Mouse (Mus musculus): ENCODE data around the gene Zfp36l1.
A peak's percentile ranks its signal among the peaks of the same experiment; 100 is the strongest.

The Zfp36l1 gene

GRCm38 (mm10) chr12:80131359-80132249 lies 18.8 kb upstream of the Zfp36l1 start:
- no peak for DNase-seq (ENCODE audit: extremely low read depth, low read depth)

DNA sequence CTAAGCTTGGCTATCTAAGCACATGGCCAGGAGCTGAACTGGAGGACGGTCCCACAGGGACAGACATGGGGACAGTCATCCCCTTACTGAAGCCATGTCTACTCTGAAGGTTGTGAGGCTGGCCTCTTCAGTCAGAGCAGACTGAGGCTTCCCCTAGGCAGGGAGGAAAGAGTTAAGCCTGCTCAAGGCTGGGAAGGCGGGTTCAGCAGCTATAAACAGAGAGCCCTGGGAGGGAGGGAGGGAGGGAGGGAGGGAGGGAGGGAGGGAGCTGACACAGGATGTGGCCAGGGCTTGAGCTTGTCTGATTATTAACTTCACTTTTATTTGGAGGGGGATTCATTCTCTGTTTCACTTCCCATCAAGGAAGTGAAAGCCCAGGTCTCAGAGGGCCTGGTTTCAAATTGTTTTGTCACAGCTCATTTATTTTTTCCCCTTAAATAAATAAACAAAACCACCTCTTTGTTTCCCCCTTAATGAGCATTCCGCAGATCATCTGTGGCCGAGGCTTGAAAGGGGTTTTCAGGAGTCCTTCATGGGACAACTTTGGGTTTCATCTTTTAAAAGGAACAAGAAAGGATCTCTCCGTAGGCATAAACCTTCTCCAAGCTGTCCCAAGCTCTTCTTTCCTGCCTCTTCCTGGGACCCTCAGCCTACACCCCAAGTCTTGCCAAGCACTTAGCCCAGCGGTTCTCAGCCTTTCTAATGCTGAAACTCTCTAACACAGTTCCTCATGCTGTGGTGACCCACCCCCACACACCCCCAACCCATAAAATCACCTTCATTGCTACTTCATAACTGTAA lies 17.9 kb upstream of the Zfp36l1 start:
- DNase-seq (ENCODE audit: extremely low read depth, low read depth) = no peak

DNA sequence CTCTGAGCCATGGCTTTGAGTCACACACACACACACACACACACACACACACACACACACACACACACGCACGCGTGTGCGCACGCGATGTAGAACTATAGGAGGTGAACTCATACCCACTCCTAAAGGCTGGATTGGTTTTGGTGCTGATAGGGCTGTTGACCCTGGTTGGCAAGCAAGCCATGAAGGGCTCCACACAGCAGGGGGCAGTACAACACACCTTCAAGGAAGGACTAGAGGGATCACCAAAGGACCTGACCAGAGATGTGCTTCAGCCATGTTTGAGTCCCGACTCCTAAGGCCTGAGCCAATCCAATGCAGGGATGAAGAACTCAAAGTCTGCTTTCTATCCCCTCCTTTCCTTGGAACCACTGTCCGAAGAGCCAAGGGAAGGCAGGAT lies 16.7 kb upstream of the Zfp36l1 start:
- no peak for DNase-seq (ENCODE audit: extremely low read depth, low read depth)

DNA sequence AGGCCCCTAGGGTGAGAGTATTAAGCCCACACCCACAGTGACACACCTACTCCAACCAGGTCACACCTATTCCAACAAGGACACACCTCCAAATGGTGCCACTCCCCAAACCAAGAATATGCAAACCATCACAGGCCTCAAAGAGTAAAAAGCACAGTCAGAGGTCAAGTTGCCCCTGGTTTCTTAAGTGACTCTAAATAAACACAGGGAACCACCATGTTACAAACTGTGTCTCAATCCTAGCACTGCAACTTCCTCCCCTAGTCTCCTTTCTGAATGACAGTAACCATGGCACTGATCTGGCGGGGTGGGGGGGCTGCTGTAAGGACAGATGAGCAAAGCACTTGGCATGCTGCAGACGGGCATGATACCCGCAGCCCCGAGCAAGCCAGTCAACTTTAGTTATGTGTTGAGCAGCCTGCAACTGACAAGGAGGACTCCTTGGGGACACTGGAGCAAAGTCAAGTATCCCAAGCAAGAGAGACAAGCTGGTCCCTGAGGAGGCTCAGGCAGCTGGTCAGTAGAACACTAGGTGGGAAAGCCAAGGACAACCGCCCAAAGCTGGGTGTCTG lies 14.5 kb upstream of the Zfp36l1 start:
- DNase-seq (ENCODE audit: extremely low read depth, low read depth) = no peak

DNA sequence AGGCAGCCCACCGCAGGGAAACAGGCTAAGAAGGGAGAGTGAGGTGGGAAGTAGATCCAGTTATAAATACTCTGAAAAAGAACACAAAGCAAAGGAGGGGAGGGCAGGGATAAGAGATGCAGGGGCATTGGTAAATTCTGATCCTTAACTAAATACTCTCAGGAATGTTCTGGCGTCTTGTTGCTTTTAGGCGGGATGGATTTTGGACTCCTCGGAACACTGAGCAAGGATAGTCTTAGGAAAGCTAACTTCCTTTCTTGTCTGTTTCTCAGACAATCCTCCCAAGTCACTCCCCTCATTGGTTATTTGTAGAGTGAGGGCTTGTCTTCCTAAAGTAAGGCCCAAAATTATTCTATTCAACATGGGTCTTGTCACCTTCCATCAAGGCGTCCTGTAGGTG lies 12.5 kb upstream of the Zfp36l1 start:
- no peak for DNase-seq (ENCODE audit: extremely low read depth, low read depth)

DNA sequence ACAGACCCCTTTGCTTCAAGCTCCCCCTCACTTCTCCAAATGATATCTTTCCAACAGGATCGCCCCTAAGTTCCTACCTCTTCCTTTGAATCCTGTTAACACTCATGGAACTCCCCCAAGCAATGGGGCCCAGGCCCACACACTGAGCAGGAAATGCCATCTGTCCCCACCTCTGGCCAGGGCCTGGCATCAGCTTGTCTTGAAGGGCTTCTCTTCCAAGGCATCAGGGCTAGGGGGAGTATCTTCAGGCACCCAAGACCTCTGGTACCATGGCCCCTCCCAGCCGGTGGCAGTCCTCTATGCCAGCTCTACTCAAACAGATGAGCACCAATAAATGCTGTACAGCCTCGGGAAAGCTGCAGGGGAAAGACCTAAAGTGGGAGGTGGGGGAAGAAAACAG lies 11.9 kb upstream of the Zfp36l1 start:
- no peak for DNase-seq (ENCODE audit: extremely low read depth, low read depth)

GRCm38 (mm10) chr12:80124211-80124610 lies 11.4 kb upstream of the Zfp36l1 start:
- no peak for DNase-seq (ENCODE audit: extremely low read depth, low read depth)

GRCm38 (mm10) chr12:80123227-80123803 lies 10.5 kb upstream of the Zfp36l1 start:
- no peak for DNase-seq (ENCODE audit: extremely low read depth, low read depth)

GRCm38 (mm10) chr12:80121438-80121837 lies 8.6 kb upstream of the Zfp36l1 start:
- no peak for DNase-seq (ENCODE audit: extremely low read depth, low read depth)

DNA sequence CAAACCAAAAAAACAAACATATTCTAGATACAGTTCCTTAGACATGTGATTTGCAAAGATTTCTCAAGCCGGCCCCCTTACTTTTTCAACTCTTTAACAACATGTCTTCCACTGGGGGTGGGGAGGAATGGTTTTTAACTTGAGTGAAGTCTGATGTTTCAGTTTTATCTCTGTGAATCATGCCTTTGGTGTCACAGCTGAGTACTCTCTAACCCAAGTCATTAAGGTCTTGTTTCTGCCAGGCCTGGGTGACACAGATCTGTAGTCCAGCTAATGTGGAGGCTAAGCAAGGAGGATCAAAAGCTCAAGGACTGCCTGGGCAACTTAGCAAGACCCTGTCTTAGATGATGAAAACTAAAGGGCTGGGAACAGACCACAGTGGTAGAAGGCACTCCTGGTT lies 5.8 kb upstream of the Zfp36l1 start:
- DNase-seq (ENCODE audit: extremely low read depth, low read depth) = no peak

- no peak for DNase-seq (ENCODE audit: extremely low read depth, low read depth)
Observed at GRCm38 (mm10) chr12:80116206-80117112, 3.6 kb upstream of the Zfp36l1 start.

DNA sequence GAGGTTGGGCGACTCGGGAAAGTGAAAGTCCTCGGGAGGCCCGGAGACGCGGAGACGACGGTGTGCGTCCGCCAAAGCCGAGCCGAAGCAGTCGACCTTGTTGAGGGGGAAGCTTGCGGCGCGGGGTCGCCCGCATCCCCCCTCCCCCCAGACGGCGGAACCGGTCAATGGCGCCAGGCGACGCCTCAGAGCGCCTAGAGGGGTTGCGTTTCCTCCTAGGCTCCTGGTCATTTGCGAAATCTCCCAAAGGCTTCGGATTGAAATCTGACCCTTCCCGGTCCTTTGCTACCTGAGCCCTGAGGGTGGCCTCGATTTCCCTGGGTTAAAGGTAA lies 3.0 kb upstream of the Zfp36l1 start:
- no peak for DNase-seq (ENCODE audit: extremely low read depth, low read depth)

- peak; percentile 43 for DNase-seq (ENCODE audit: extremely low read depth, low read depth)
Observed at GRCm38 (mm10) chr12:80115142-80115862, 2.5 kb upstream of the Zfp36l1 start.

GRCm38 (mm10) chr12:80114892-80115141 lies 2.0 kb upstream of the Zfp36l1 start:
- DNase-seq (ENCODE audit: extremely low read depth, low read depth) = peak; percentile 37

DNA sequence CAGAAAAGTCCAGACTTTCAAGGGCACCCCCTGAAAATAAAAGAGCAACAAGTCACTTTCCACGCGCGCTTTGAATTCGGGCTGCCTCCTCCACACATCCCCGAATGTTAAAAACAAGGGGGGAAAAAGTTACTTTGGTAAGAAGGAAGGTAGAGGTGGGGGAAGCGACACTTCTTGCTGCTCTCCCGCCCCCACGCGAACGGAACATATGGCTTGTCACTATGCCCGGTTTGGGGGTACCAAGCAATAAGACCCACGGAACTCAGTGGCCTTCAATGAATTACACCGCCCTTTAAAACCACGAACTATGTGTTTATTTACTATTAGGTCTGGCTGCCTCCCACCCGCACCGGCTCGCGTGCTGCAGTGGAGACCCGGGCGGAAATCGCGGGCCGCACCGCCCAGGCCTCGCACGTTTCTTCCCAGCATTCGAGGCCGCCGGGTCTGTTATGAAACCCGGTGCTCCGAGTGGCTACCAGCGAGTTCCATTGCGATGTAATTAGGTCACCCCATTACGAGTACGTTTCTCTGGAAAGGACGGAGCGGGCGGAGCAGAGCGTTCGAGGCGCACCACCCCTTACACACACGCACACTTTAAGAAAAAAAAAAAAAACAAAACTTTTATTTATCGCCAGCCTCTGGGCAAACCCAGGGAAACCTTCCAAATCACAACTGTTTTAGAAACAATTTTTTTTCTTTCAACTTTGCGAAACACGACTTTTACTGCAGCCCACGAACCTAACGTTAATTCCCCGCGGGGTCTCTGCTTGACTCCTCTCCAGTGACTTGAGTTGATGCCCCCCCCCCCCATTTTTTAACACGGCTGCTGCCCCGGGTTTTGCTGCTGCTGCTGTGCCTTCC lies 1.4 kb upstream of the Zfp36l1 start:
- peak; percentile 39 for DNase-seq (ENCODE audit: extremely low read depth, low read depth)

GRCm38 (mm10) chr12:80113586-80114021 lies 791 bp upstream of the Zfp36l1 start:
- DNase-seq (ENCODE audit: extremely low read depth, low read depth) = no peak

- peak; percentile 58 for DNase-seq (ENCODE audit: extremely low read depth, low read depth)
Observed at GRCm38 (mm10) chr12:80112071-80112660, 647 bp downstream of the Zfp36l1 start.

GRCm38 (mm10) chr12:80111131-80112070 lies 1.4 kb downstream of the Zfp36l1 start:
- no peak for DNase-seq (ENCODE audit: extremely low read depth, low read depth)
